Mouse (Mus musculus): ENCODE measurements at regions not wholly inside any gene's neighbourhood (a gene's known extent, or its start where the extent isn't known, plus 50 kb on each side); places are given as distances from the start of the nearest gene placed in this dataset.

- TF ChIP-seq EP300 (IDR thresholded peaks at IDR 0.05; ENCODE audit: low read depth) = no peak
- TF ChIP-seq CTCF (IDR thresholded peaks at IDR 0.05; ENCODE audit: low read depth) = no peak
- Histone ChIP-seq H3K27me3 (ENCODE audit: insufficient read depth, low read length) (no peaks in the 10 kb centered on the region), H3K36me3 (replicated peaks; ENCODE audit: insufficient read depth, low read length) (no peaks in the 10 kb centered on the region), H3K4me2 (ENCODE audit: low read depth, low read length) (no peak overlapping the region), H3K9me3 (ENCODE audit: low read length) (no peaks in the 10 kb centered on the region), H3K9ac (replicated peaks) (no peak overlapping the region), H3K27ac (ENCODE audit: low read depth) (no peak overlapping the region), H3K4me3 (ENCODE audit: low read depth, low read length) (no peak overlapping the region), H3K4me1 (ENCODE audit: insufficient read depth) (no peaks in the 10 kb centered on the region)
- DNase-seq = no peak
- WGBS (ENCODE audit: insufficient replicate concordance) = 64% methylated on average over 4 of the region's 4 CpGs
- no peak for ATAC-seq
Observed at GRCm38 (mm10) chr9:66662443-66662842, 51.0 kb upstream of the Car12 start.

Data from liver, postnatal 0 days (tissue).